Mouse (Mus musculus) embryonic facial prominence, embryonic 13.5 days (tissue): ENCODE data around the gene Ddx28. TPM values are rescaled to one million over a fixed set of nuclear protein-coding genes. Genes with fewer than 3 reads are reported as not detected.

Experiments
- ATAC-seq: fragments of 200-750 bp; cut with Nextera tagmentation; 2 replicates; pipeline ENCODE4 v1.8.0; 2017; ENCODE audit warnings: low read depth; ENCODE audit not compliant: insufficient number of reproducible peaks, insufficient read depth, low FRiP score, low TSS enrichment
- H3K27ac ChIP-seq: fragments of 300-500 bp; sonication (generic); 2 replicates; pipeline ENCODE4 v1.5.1; 2015; ENCODE audit warnings: moderate library complexity, mild to moderate bottlenecking, inconsistent platforms
- H3K27me3 ChIP-seq: fragments of 300-500 bp; sonication (generic); 2 replicates; pipeline ENCODE4 v1.6.1; 2015; ENCODE audit warnings: mild to moderate bottlenecking, inconsistent platforms
- H3K36me3 ChIP-seq: fragments of 300-500 bp; sonication (generic); 2 replicates; pipeline ENCODE4 v1.6.1; 2015; ENCODE audit warnings: mild to moderate bottlenecking, inconsistent platforms
- H3K4me1 ChIP-seq: fragments of 300-500 bp; sonication (generic); 2 replicates; pipeline ENCODE4 v1.6.1; 2015; ENCODE audit warnings: inconsistent platforms
- H3K4me2 ChIP-seq: fragments of 300-500 bp; sonication (generic); 2 replicates; pipeline ENCODE4 v1.6.1; 2015; ENCODE audit warnings: moderate library complexity, mild to moderate bottlenecking, inconsistent platforms
- H3K4me3 ChIP-seq: fragments of 300-500 bp; sonication (generic); 2 replicates; pipeline ENCODE4 v1.5.1; 2015; ENCODE audit warnings: mild to moderate bottlenecking, inconsistent platforms
- H3K9ac ChIP-seq: fragments of 300-500 bp; sonication (generic); 2 replicates; pipeline ENCODE4 v1.6.1; 2015; ENCODE audit warnings: mild to moderate bottlenecking, inconsistent platforms
- H3K9me3 ChIP-seq: fragments of 300-500 bp; sonication (generic); 2 replicates; pipeline ENCODE4 v1.6.1; 2016; ENCODE audit warnings: inconsistent platforms
- WGBS: fragments of 180-500 bp; shearing (Covaris S2); methylation state at CpG from one replicate; pipeline ENCODE4 v1.1.7; 2015; ENCODE audit warnings: mixed read lengths; 5-methylcytosine and 5-hydroxymethylcytosine counted together
- polyA plus RNA-seq: library from polyadenylated mRNA; unstranded; fragments of >200 nt; fragmentation: Nextera tagmentation; extraction: Ambion mirVana; gene quantifications from 2 replicates; pipeline ENCODE4 v1.2.1, GENCODE M21; 2015

Ddx28 gene
- polyA plus RNA-seq: 18.1 and 18.8 TPM in 2 replicates

DNA sequence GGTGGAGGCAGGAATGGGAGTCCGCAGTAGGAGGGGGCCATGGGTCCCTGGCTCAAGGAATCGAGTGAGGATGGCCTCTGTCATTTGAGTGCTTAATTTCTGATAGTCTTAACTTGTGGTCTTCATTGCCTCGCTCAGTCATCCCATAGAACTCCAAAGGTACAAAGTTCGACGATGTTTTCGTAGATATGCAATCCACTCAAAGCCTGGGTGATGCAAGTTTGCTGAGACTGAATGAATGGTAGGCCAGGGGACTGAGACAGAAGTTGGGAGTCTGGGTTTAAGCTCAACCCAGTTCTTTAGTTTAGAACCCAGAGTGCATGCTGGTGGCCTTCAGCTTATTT lies at the start of gene Ddx28:
Ddx28 (minus strand) TSS at position 240 of the 344 bp plus-strand sequence.
- Histone ChIP-seq H3K36me3 (peaks cover 17% of the 10 kb centered on the region; the same call in 1 of the 2 replicates), H3K4me3 (peak within 1 kb of the TSS; percentile 94), H3K4me2 (peak within 1 kb of the TSS; percentile 99), H3K27me3 (no peaks in the 10 kb centered on the region), H3K9ac (peak within 1 kb of the TSS; percentile 95), H3K9me3 (no peaks in the 10 kb centered on the region), H3K27ac (peak within 1 kb of the TSS; percentile 75; the same call in 1 of the 2 replicates), H3K4me1 (peaks cover 14% of the 10 kb centered on the region)
- no peak for ATAC-seq
- WGBS: under 1% methylated on average over 6 of the region's 6 CpGs

DNA sequence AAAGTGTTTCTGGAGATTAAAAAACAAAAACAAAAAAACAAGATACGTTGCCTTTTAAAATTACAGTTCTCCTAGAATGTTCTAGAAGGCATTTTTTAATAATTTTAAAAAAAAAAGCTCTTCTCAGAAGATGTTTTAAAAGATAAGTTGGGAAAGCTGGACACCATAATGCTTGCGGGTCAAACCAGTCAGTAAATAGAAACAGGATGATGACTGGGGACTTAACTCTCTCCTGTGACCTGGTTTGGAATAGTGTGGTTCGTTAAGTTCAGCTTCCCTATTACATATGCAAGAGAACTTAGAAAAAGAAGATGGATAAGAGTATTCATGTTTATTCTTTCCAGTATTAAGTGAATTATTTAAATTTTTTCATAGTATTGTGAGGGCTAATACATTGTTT lies 48.8 kb upstream of the Ddx28 start:
- Histone ChIP-seq H3K4me2 (peak overlapping the region; percentile 71), H3K9me3 (no peaks in the 10 kb centered on the region), H3K4me1 (peaks cover 32% of the 10 kb centered on the region), H3K9ac (peak overlapping the region; percentile 90), H3K27ac (peak overlapping the region; percentile 95; the same call in 1 of the 2 replicates), H3K27me3 (no peaks in the 10 kb centered on the region), H3K4me3 (peak overlapping the region; percentile 79), H3K36me3 (peaks cover 2% of the 10 kb centered on the region; the same call in 1 of the 2 replicates)
- no peak for ATAC-seq
- 2% methylated on average over 3 of the region's 3 CpGs for WGBS

DNA sequence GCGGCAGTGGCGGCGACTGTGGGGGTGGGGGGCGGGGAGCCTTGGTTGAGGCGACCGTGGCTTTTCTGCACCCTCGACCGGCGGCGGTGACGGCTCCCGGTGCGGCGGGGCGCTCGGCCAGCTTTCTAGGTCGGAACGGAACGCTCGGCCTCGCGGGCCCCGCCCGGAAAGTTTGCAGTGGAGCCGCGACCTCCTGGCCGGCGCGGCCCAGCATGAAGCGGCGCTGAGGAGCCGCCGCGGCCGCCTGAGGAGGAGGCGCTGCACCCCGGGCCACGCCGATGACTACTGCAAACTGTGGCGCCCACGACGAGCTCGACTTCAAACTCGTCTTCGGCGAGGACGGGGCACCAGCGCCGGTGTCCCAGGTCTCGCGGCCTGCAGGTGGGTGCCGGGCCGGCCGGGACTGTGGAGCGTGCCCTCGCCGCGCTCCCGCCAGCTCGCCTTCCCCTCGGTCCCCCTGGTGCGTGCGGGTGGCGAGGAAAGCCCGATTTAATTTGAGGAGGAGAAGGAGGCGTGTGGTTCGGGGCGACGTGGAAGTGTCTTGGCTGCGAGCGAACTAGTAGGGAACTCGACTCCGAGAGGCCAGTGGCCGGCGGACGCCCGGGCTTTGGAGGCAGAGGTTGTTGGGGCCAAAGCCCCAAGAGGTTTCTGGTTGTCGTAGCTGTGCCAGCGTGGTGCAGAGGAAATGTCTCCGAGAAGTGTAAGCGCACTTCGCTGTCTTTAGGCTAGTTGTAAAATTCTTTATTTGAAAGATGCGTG lies 48.1 kb upstream of the Ddx28 start:
- Histone ChIP-seq H3K4me3 (peak overlapping the region; percentile 79), H3K27me3 (no peaks in the 10 kb centered on the region), H3K36me3 (peaks cover 5% of the 10 kb centered on the region; the same call in 1 of the 2 replicates), H3K27ac (peak overlapping the region; percentile 95), H3K9me3 (no peaks in the 10 kb centered on the region), H3K9ac (peak overlapping the region; percentile 90), H3K4me2 (peak overlapping the region; percentile 71), H3K4me1 (peaks cover 32% of the 10 kb centered on the region)
- ATAC-seq: peak; percentile 69
- WGBS: under 1% methylated on average over 81 of the region's 83 CpGs

DNA sequence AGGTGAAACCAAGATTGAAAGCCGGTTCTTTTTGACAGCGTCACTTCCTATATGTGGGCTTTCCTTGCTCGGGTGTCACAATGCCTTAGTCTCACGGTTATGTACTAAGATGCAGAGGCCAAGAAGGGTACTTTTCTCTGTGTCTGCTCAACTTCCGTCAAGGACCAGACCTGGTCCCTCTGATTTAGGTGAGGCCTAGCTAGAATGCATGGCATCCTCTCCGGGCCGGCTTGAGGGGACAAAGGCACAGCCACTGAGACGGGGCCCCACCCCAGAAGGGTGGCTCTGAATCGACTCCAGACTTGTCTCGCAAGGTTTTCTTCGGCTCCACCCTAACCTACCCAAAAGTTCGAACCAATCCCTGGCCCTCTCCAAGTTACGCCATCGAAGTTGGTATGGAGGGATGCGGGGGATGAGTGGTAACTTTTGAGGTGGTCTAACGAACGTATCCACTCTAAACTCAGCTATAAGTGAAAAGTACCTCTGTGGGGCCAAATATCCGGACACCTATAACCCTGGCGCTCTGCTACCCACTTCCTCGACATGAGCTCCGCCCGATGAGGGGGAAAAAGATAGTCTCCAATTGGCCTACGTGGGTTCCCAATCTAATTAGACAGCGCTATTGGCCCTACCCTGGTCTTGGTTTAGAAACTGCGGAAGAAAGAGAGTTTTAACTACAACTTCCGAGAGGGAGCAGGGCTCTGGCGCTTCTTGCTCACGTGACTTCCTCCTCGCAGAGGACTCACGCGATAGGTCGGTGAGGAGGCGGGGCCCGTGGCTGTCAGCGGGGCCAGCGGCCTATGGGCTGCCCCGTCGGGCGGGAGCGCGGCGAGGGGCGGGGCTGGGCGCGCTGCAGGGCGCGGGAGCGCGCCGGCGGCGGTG lies 47.3 kb upstream of the Ddx28 start, which contains the start of gene Nfatc3:
Nfatc3 (plus strand) TSS at position 110 of the 882 bp plus-strand sequence.
- no peaks in the 10 kb centered on the region for H3K9me3 ChIP-seq
- peak within 1 kb of the TSS; percentile 71 for H3K4me2 ChIP-seq
- peaks cover 10% of the 10 kb centered on the region for H3K36me3 ChIP-seq
- peak within 1 kb of the TSS; percentile 90 for H3K9ac ChIP-seq
- ATAC-seq: peak; percentile 99
- H3K27ac ChIP-seq: peak within 1 kb of the TSS; percentile 95
- WGBS: under 1% methylated on average over 48 of the region's 52 CpGs
- peaks cover 32% of the 10 kb centered on the region for H3K4me1 ChIP-seq
- no peaks in the 10 kb centered on the region for H3K27me3 ChIP-seq
- H3K4me3 ChIP-seq: peak within 1 kb of the TSS; percentile 79

DNA sequence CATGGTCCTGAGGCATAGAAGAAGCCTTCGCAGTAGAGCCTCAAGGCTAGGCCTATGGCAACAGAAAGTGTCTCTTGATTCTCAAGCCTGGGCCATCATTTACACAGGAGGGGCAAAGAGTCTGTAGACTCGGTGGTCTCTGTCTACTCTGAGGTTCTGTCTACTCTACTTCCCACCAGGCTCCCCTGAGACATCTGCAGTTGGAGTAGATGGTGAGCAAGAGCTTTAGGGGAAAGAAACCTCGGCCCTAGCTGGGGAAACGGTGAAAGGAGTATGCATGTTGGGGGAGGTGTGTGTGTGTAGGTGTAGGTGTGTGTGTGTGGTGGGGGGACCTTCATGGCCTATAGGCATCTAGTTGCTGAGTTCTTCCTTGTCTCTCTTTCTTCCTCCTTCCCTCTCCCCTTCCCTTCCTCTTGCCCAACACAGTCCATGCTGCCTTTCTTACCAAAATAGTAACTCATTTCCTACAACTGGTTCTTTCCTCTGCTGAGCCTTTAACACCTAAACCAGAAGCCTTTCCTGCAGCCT lies 44.8 kb upstream of the Ddx28 start:
- 86% methylated on average over 4 of the region's 4 CpGs for WGBS
- H3K27ac ChIP-seq: no peak overlapping the region

DNA sequence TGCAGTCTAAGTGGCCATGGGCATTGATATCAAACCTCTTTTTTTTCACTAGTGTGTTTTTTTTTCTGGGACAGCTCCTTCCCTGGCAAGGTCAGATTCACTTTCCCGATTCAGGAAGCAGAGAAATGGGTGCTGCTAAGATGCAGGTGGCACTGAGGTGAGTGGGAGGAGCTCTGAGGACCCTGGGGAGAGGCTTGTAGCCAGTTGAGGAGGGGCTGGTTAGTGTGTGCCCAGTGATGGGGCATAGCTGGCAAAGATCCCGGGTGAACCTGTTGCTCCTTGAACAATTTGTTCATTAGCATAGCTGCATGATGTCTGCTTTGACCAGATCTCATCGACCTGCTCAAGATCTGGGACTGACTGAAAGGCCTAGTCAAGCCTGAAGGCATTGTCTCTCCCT lies 43.4 kb upstream of the Ddx28 start:
- Histone ChIP-seq H3K4me1 (peaks cover 9% of the 10 kb centered on the region), H3K9ac (no peak overlapping the region), H3K27me3 (no peaks in the 10 kb centered on the region), H3K9me3 (no peaks in the 10 kb centered on the region), H3K4me3 (no peak overlapping the region), H3K27ac (no peak overlapping the region), H3K36me3 (peaks cover 49% of the 10 kb centered on the region), H3K4me2 (no peak overlapping the region)
- ATAC-seq: no peak
- 57% methylated on average over 3 of the region's 3 CpGs for WGBS

More for the DNA sequence above, 44.8 kb upstream of the Ddx28 start:
- ATAC-seq: no peak
- Histone ChIP-seq H3K9ac (no peak overlapping the region), H3K36me3 (peaks cover 35% of the 10 kb centered on the region), H3K27me3 (no peaks in the 10 kb centered on the region), H3K4me1 (peaks cover 17% of the 10 kb centered on the region), H3K4me3 (no peak overlapping the region), H3K4me2 (no peak overlapping the region), H3K9me3 (no peaks in the 10 kb centered on the region)

DNA sequence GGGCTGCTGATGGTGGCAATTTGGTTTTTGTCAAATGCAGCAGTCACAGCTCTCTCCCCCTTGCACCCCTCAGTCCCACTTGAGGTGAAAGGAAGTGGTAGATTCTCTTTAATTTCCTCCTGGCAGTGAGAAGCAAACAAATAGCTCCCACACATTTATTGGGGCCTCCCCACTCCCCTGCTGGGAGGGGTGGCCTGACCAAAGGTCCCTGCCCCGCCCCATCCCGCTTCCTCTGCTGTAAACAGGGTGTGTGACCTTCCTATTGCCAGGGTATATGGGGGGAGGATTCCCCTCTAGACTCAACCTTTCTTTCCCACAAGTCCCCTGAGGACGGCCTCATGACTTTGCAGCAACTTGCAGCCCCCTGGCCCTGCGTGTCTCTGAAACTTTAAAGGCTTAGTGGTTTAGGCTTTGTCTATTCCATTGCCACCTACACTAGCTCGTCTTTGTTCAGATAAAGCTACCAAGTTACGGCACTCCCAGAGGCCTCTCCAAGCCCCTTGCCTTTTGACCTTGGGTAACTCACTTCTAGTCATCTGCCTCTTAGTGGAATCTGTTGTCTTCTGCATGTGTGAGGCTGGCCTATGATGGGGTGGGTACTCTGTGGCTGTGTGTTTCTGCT lies 42.6 kb upstream of the Ddx28 start:
- peaks cover 9% of the 10 kb centered on the region for H3K4me1 ChIP-seq
- H3K9ac ChIP-seq: no peak overlapping the region
- peaks cover 56% of the 10 kb centered on the region for H3K36me3 ChIP-seq
- ATAC-seq: no peak
- H3K4me2 ChIP-seq: no peak overlapping the region
- no peaks in the 10 kb centered on the region for H3K9me3 ChIP-seq
- no peak overlapping the region for H3K27ac ChIP-seq
- WGBS: 73% methylated on average over 6 of the region's 6 CpGs
- no peak overlapping the region for H3K4me3 ChIP-seq
- no peaks in the 10 kb centered on the region for H3K27me3 ChIP-seq

DNA sequence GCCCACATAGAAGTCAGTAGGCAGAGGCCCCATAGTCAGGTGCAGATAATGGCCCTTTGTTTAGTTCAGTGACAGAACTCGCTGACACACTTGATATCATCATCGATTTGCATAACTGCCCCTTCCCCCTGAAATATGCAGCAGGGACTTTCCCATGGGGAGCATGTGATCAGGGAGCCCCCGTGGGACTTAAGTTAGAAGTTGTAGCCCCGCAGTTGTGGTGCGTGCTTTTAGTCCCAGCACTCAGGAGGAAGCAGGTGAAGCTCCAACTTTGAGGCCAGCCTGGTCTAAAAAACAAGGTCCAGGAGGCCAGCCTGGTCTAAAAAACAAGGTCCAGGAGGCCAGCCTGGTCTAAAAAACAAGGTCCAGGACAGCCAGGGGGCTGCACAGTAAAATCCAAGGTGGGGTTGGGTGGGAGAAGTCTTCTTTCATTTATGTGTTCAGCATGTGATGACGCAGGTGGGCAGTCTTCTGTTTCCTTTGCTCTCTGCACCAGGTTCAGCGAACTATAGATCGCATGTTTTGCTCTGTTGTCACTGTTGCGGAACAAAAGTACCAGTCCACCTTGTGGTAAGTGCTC lies 40.9 kb upstream of the Ddx28 start:
- 92% methylated on average over 9 of the region's 9 CpGs for WGBS
- no peak overlapping the region for H3K4me2 ChIP-seq
- peaks cover 66% of the 10 kb centered on the region for H3K36me3 ChIP-seq

DNA sequence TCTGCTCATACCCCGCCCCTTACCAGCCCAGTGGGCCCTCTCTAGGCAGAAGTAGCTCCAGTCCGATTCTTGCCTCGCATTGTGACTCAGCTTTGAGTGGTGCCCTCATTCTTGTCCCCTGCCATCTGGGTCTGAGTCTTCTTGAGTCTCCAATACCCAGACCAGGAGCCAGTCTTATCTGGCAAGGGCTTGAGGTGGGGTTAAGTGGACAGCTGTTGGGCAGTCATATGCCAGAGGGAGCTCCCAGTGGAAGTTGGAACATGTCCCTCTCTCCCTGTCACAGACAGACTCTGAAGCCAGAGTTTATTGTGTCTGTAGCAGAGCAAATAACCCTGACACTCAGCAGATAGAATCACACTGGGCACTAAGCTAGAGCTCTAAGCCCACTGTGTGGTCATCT lies 39.4 kb upstream of the Ddx28 start:
- ATAC-seq: no peak
- H3K27me3 ChIP-seq: no peaks in the 10 kb centered on the region
- peaks cover 72% of the 10 kb centered on the region for H3K36me3 ChIP-seq
- no peak overlapping the region for H3K4me3 ChIP-seq
- H3K9ac ChIP-seq: no peak overlapping the region
- WGBS: 92% methylated on average over 3 of the region's 3 CpGs
- H3K4me2 ChIP-seq: no peak overlapping the region
- H3K27ac ChIP-seq: no peak overlapping the region
- H3K4me1 ChIP-seq: no peaks in the 10 kb centered on the region
- H3K9me3 ChIP-seq: no peaks in the 10 kb centered on the region

More for the DNA sequence above, 40.9 kb upstream of the Ddx28 start:
- Histone ChIP-seq H3K9ac (no peak overlapping the region), H3K4me1 (no peaks in the 10 kb centered on the region), H3K4me3 (no peak overlapping the region), H3K27ac (no peak overlapping the region), H3K9me3 (no peaks in the 10 kb centered on the region), H3K27me3 (no peaks in the 10 kb centered on the region)
- ATAC-seq: no peak

DNA sequence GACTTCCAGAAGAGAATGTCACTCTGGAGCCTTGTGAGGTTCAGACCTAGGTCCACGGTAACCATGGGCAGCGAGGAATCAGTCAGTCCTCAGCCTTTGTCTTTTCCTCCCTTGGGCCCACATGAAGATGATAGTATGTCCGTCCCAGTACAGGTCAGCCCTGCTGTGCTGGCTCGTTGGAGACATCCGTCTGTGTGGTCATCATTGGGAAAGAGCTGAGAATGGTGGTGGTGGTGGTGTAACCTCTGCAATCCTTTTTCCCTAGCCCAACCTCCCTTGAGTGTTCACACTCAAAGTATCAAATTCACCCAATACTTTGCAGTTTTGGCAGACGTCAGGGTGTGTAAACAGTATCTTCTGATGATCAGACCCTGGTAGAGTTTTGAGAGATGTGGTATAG lies 38.2 kb upstream of the Ddx28 start:
- H3K4me3 ChIP-seq: no peak overlapping the region
- H3K27me3 ChIP-seq: no peaks in the 10 kb centered on the region
- no peaks in the 10 kb centered on the region for H3K4me1 ChIP-seq
- H3K9ac ChIP-seq: no peak overlapping the region
- ATAC-seq: no peak
- H3K27ac ChIP-seq: no peak overlapping the region
- H3K9me3 ChIP-seq: no peaks in the 10 kb centered on the region
- H3K4me2 ChIP-seq: no peak overlapping the region
- 87% methylated on average over 6 of the region's 6 CpGs for WGBS
- peaks cover 74% of the 10 kb centered on the region for H3K36me3 ChIP-seq
